In genomic region chr3:146424306-146424900, GRCm38 (mm10) we compare ENCODE assay signal across 16 mouse cellular contexts. TPM values are rescaled to one million over a fixed set of nuclear protein-coding genes. Genes with fewer than 3 reads are reported as not detected.
DNase-seq lines count a peak whose midpoint lies in the region; ATAC-seq lines count a peak whose summit lies in the region.
"Had no signal": no experiment of that assay in that cellular context is flagged by ENCODE, and none has a peak within 500 bp of the region (broad histone marks: within the 10 kb centered on the region; RNA-seq: fewer than 3 reads in every experiment).

No protein-coding gene starts in this region.

- no peaks in the 10 kb centered on the region for H3K27me3 ChIP-seq in lung, embryonic 15.5 days
- no peaks in the 10 kb centered on the region for H3K27me3 ChIP-seq in forebrain, embryonic 15.5 days
- H3K27me3 ChIP-seq: embryonic facial prominence, embryonic 15.5 days; heart, embryonic 15.5 days; hindbrain, embryonic 15.5 days had no signal

- H3K9me3 ChIP-seq in lung, embryonic 15.5 days: no peaks in the 10 kb centered on the region
- H3K9me3 ChIP-seq in forebrain, embryonic 15.5 days: no peaks in the 10 kb centered on the region
- H3K9me3 ChIP-seq: embryonic facial prominence, embryonic 15.5 days; G1E; heart, embryonic 15.5 days; hindbrain, embryonic 15.5 days had no signal

- H3K4me1 ChIP-seq in lung, embryonic 15.5 days: peaks cover 6% of the 10 kb centered on the region; the same call in 1 of the 2 replicates
- peaks cover 8% of the 10 kb centered on the region for H3K4me1 ChIP-seq in forebrain, embryonic 15.5 days
- H3K4me1 ChIP-seq: embryonic facial prominence, embryonic 15.5 days had no signal

- H3K4me2 ChIP-seq in lung, embryonic 15.5 days: no peak overlapping the region
- no peak overlapping the region for H3K4me2 ChIP-seq in forebrain, embryonic 15.5 days (replicated peaks)
- H3K4me2 ChIP-seq: embryonic facial prominence, embryonic 15.5 days; heart, embryonic 15.5 days; hindbrain, embryonic 15.5 days had no signal

- H3K36me3 ChIP-seq in lung, embryonic 15.5 days: peaks cover 26% of the 10 kb centered on the region
- peaks cover 35% of the 10 kb centered on the region for H3K36me3 ChIP-seq in forebrain, embryonic 15.5 days

- peak; percentile 34 for DNase-seq in heart, postnatal 4 days
- DNase-seq in heart, adult 9 months (ENCODE audit: low spot score in 2 of 2): no peak
- no peak for DNase-seq in lung, postnatal 25 days (ENCODE audit: low spot score)
- peak; percentile 62 for DNase-seq in retina, postnatal 1 day
- DNase-seq in retina, embryonic 14.5 days (ENCODE audit: low spot score): no peak
- DNase-seq in spleen, adult 18-20 months: no peak
- DNase-seq: cerebellum, postnatal 36 days; gastrocnemius, postnatal 25 days; layer of hippocampus, postnatal 36 days had no signal

- no peak overlapping the region for H3K9ac ChIP-seq in lung, embryonic 15.5 days
- no peak overlapping the region for H3K9ac ChIP-seq in forebrain, embryonic 15.5 days (replicated peaks)
- H3K9ac ChIP-seq: embryonic facial prominence, embryonic 15.5 days; heart, embryonic 15.5 days; hindbrain, embryonic 15.5 days had no signal

- 43% methylated on average over 7 of the region's 7 CpGs for WGBS in lung, embryonic 15.5 days
- 54% methylated on average over 7 of the region's 7 CpGs for WGBS in forebrain, embryonic 15.5 days

- peak; percentile 23; the same call in 1 of the 2 replicates for ATAC-seq in lung, embryonic 15.5 days (ENCODE audit: borderline replicate concordance, extremely low read depth, low FRiP score, low TSS enrichment)
- peak; percentile 35 for ATAC-seq in forebrain, embryonic 15.5 days (replicated peaks)
- ATAC-seq: activated CD4-positive, CD25-positive, alpha-beta regulatory T cell, adult 4 months had no signal

- no peak overlapping the region for H3K27ac ChIP-seq in lung, embryonic 15.5 days
- no peak overlapping the region; the same call in 1 of the 2 replicates for H3K27ac ChIP-seq in forebrain, embryonic 15.5 days (replicated peaks)
- H3K27ac ChIP-seq: embryonic facial prominence, embryonic 15.5 days; heart, embryonic 15.5 days; hindbrain, embryonic 15.5 days had no signal

- no peak overlapping the region for H3K4me3 ChIP-seq in lung, embryonic 15.5 days
- H3K4me3 ChIP-seq in forebrain, embryonic 15.5 days: no peak overlapping the region
- H3K4me3 ChIP-seq: embryonic facial prominence, embryonic 15.5 days; heart, embryonic 15.5 days; hindbrain, embryonic 15.5 days had no signal

RNA-seq across cellular contexts. Expression of gene Ssx2ip, which starts 20.0 kb away (rescaled TPM):
- 10 to 100 TPM; 18.6 to 21.0 TPM for total RNA-seq in heart, postnatal 4 days (2021)
- polyA plus RNA-seq in lung, embryonic 15.5 days (2015; fragmentation: Nextera tagmentation; extraction: Ambion mirVana): 31.4 and 33.5 TPM in 2 replicates
- 24.0 and 25.1 TPM in 2 replicates for polyA plus RNA-seq in forebrain, embryonic 15.5 days (2015; fragmentation: Nextera tagmentation; extraction: Ambion mirVana)

RNA-seq across cellular contexts. Expression of gene Ctbs, which starts 25.2 kb away (rescaled TPM):
- total RNA-seq in heart, postnatal 4 days (2021): 1 to 10 TPM; 5.5 to 5.7 TPM
- 10.0 and 11.1 TPM in 2 replicates for polyA plus RNA-seq in lung, embryonic 15.5 days (2015; fragmentation: Nextera tagmentation; extraction: Ambion mirVana)
- polyA plus RNA-seq in forebrain, embryonic 15.5 days (2015; fragmentation: Nextera tagmentation; extraction: Ambion mirVana): 4.0 TPM in 2 replicates

Comparison
In these comparisons a context has a peak if more than half of its experiments do, and no peak if none do; other contexts are left out.
1. DNase-seq: peak in heart, postnatal 4 days (single experiment) and retina, postnatal 1 day (single experiment); none in heart, adult 9 months (0 of 2), lung, postnatal 25 days (single experiment), retina, embryonic 14.5 days (single experiment) and spleen, adult 18-20 months (0 of 2).